Mouse (Mus musculus) midbrain, embryonic 15.5 days (tissue): ENCODE data around the gene Trem3. TPM values are rescaled to one million over a fixed set of nuclear protein-coding genes. Genes with fewer than 3 reads are reported as not detected.

ENCODE experiments used
- ATAC-seq: fragments of 200-750 bp; cut with Nextera tagmentation; replicated peaks from 2 replicates; pipeline ENCODE4 v1.8.0; 2017; ENCODE audit warnings: moderate TSS enrichment
- H3K27ac ChIP-seq: fragments of 300-500 bp; sonication (generic); 2 replicates; pipeline ENCODE4 v1.5.1; 2015; ENCODE audit warnings: mild to moderate bottlenecking, inconsistent platforms
- H3K27me3 ChIP-seq: fragments of 300-500 bp; sonication (generic); replicated peaks from 2 replicates; pipeline ENCODE4 v1.6.1; 2015; ENCODE audit warnings: inconsistent platforms
- H3K36me3 ChIP-seq: fragments of 300-500 bp; sonication (generic); replicated peaks from 2 replicates; pipeline ENCODE4 v1.6.1; 2015; ENCODE audit warnings: inconsistent platforms
- H3K4me1 ChIP-seq: fragments of 300-500 bp; sonication (generic); 2 replicates; pipeline ENCODE4 v1.6.1; 2015; ENCODE audit warnings: inconsistent platforms
- H3K4me2 ChIP-seq: fragments of 300-500 bp; sonication (generic); 2 replicates; pipeline ENCODE4 v1.6.1; 2015; ENCODE audit warnings: inconsistent platforms, mild to moderate bottlenecking, moderate library complexity
- H3K4me3 ChIP-seq: fragments of 300-500 bp; sonication (generic); 2 replicates; pipeline ENCODE4 v1.5.1; 2015; ENCODE audit warnings: mild to moderate bottlenecking, inconsistent platforms
- H3K9ac ChIP-seq: fragments of 300-500 bp; sonication (generic); 2 replicates; pipeline ENCODE4 v1.6.1; 2015; ENCODE audit warnings: mild to moderate bottlenecking, inconsistent platforms
- H3K9me3 ChIP-seq: fragments of 300-500 bp; sonication (generic); 2 replicates; pipeline ENCODE4 v1.6.1; 2016; ENCODE audit warnings: inconsistent platforms
- WGBS: fragments of 180-500 bp; shearing (Covaris S2); methylation state at CpG from one replicate; pipeline ENCODE4 v1.1.7; 2015; ENCODE audit warnings: mixed read lengths; 5-methylcytosine and 5-hydroxymethylcytosine counted together
- polyA plus RNA-seq: library from polyadenylated mRNA; unstranded; fragments of >200 nt; fragmentation: Nextera tagmentation; extraction: Ambion mirVana; gene quantifications from 2 replicates; pipeline ENCODE4 v1.2.1, GENCODE M21; 2015

Gene Trem3
- polyA plus RNA-seq, 1 experiment from 2014 or later = not detected

GRCm38 (mm10) chr17:48274885-48275284, 27.3 kb downstream of the Trem3 start:
- H3K9ac ChIP-seq = no peak overlapping the region
- no peak for ATAC-seq
- no peaks in the 10 kb centered on the region for H3K36me3 ChIP-seq
- H3K4me2 ChIP-seq = no peak overlapping the region
- H3K9me3 ChIP-seq = no peaks in the 10 kb centered on the region
- H3K4me1 ChIP-seq = no peaks in the 10 kb centered on the region
- no peak overlapping the region for H3K27ac ChIP-seq
- no peaks in the 10 kb centered on the region for H3K27me3 ChIP-seq
- no peak overlapping the region for H3K4me3 ChIP-seq
- WGBS = 27% methylated on average over 6 of the region's 6 CpGs

- H3K4me3 ChIP-seq = no peak overlapping the region
- no peak overlapping the region for H3K27ac ChIP-seq
- H3K9me3 ChIP-seq = no peaks in the 10 kb centered on the region
- no peak for ATAC-seq
- no peaks in the 10 kb centered on the region for H3K4me1 ChIP-seq
- no peak overlapping the region for H3K9ac ChIP-seq
- no peaks in the 10 kb centered on the region for H3K27me3 ChIP-seq
- H3K4me2 ChIP-seq = no peak overlapping the region
- H3K36me3 ChIP-seq = no peaks in the 10 kb centered on the region
- WGBS = 65% methylated on average over 7 of the region's 7 CpGs
Measured at GRCm38 (mm10) chr17:48275736-48276135, 28.2 kb downstream of the Trem3 start.

- no peak for ATAC-seq
- H3K27ac ChIP-seq = no peak overlapping the region
- H3K9me3 ChIP-seq = no peaks in the 10 kb centered on the region
- peaks cover 9% of the 10 kb centered on the region for H3K4me1 ChIP-seq
- H3K4me3 ChIP-seq = no peak overlapping the region
- no peak overlapping the region for H3K9ac ChIP-seq
- H3K27me3 ChIP-seq = no peaks in the 10 kb centered on the region
- no peak overlapping the region for H3K4me2 ChIP-seq
- no peaks in the 10 kb centered on the region for H3K36me3 ChIP-seq
Measured at GRCm38 (mm10) chr17:48278381-48278780, 30.8 kb downstream of the Trem3 start.

- Histone ChIP-seq H3K4me1 (peaks cover 9% of the 10 kb centered on the region), H3K36me3 (no peaks in the 10 kb centered on the region), H3K27ac (no peak overlapping the region), H3K27me3 (no peaks in the 10 kb centered on the region), H3K9ac (no peak overlapping the region), H3K9me3 (no peaks in the 10 kb centered on the region), H3K4me3 (no peak overlapping the region), H3K4me2 (no peak overlapping the region)
- no peak for ATAC-seq
- 84% methylated on average over 4 of the region's 4 CpGs for WGBS
Measured at GRCm38 (mm10) chr17:48279002-48279401, 31.4 kb downstream of the Trem3 start.

GRCm38 (mm10) chr17:48280943-48281738, 33.6 kb downstream of the Trem3 start:
- Histone ChIP-seq H3K4me3 (peak overlapping the region; percentile 30), H3K9ac (peak overlapping the region; percentile 34; the same call in 1 of the 2 replicates), H3K9me3 (no peaks in the 10 kb centered on the region), H3K36me3 (no peaks in the 10 kb centered on the region), H3K27ac (no peak overlapping the region), H3K4me1 (peaks cover 9% of the 10 kb centered on the region), H3K27me3 (no peaks in the 10 kb centered on the region), H3K4me2 (peak overlapping the region; percentile 49)
- ATAC-seq = peak; percentile 65
- 31% methylated on average over 14 of the region's 18 CpGs for WGBS

- Histone ChIP-seq H3K4me3 (peak overlapping the region; percentile 30), H3K9me3 (no peaks in the 10 kb centered on the region), H3K36me3 (no peaks in the 10 kb centered on the region), H3K27me3 (no peaks in the 10 kb centered on the region), H3K4me1 (peaks cover 9% of the 10 kb centered on the region), H3K4me2 (peak overlapping the region; percentile 49), H3K27ac (no peak overlapping the region), H3K9ac (peak overlapping the region; percentile 34; the same call in 1 of the 2 replicates)
- 10% methylated on average over 3 of the region's 3 CpGs for WGBS
- 0 out of 2 replicates have a peak, but pooled peaks have one; percentile 71 for ATAC-seq
Measured at GRCm38 (mm10) chr17:48281739-48282085, 34.1 kb downstream of the Trem3 start.

- Histone ChIP-seq H3K4me2 (no peak overlapping the region), H3K9me3 (no peaks in the 10 kb centered on the region), H3K27me3 (no peaks in the 10 kb centered on the region), H3K4me1 (peaks cover 2% of the 10 kb centered on the region; the same call in 1 of the 2 replicates), H3K36me3 (no peaks in the 10 kb centered on the region), H3K27ac (no peak overlapping the region), H3K4me3 (no peak overlapping the region), H3K9ac (no peak overlapping the region)
- WGBS = 54% methylated on average over 1 of the region's 1 CpGs
- ATAC-seq = no peak
Measured at GRCm38 (mm10) chr17:48286765-48287164, 39.2 kb downstream of the Trem3 start.

GRCm38 (mm10) chr17:48287276-48287675, 39.7 kb downstream of the Trem3 start:
- no peak for ATAC-seq
- Histone ChIP-seq H3K4me2 (no peak overlapping the region), H3K36me3 (no peaks in the 10 kb centered on the region), H3K9me3 (no peaks in the 10 kb centered on the region), H3K4me3 (no peak overlapping the region), H3K9ac (no peak overlapping the region), H3K27me3 (no peaks in the 10 kb centered on the region), H3K4me1 (no peaks in the 10 kb centered on the region), H3K27ac (no peak overlapping the region)
- 70% methylated on average over 2 of the region's 2 CpGs for WGBS

GRCm38 (mm10) chr17:48293500-48294194, 46.1 kb downstream of the Trem3 start:
- Histone ChIP-seq H3K9ac (no peak overlapping the region), H3K27ac (no peak overlapping the region), H3K4me3 (no peak overlapping the region), H3K27me3 (no peaks in the 10 kb centered on the region), H3K9me3 (no peaks in the 10 kb centered on the region), H3K4me1 (no peaks in the 10 kb centered on the region), H3K36me3 (no peaks in the 10 kb centered on the region), H3K4me2 (no peak overlapping the region)
- ATAC-seq = no peak
- 85% methylated on average over 5 of the region's 5 CpGs for WGBS

- Histone ChIP-seq H3K27ac (no peak within 1 kb of the TSS), H3K27me3 (no peaks in the 10 kb centered on the region), H3K4me2 (no peak within 1 kb of the TSS), H3K4me1 (no peaks in the 10 kb centered on the region), H3K36me3 (no peaks in the 10 kb centered on the region), H3K9ac (no peak within 1 kb of the TSS), H3K9me3 (no peaks in the 10 kb centered on the region), H3K4me3 (no peak within 1 kb of the TSS)
- ATAC-seq = no peak
- WGBS = 44% methylated on average over 3 of the region's 4 CpGs
Measured at GRCm38 (mm10) chr17:48299203-48299602, 51.6 kb downstream of the Trem3 start, which contains the start of gene Treml2. Gene Treml2, plus strand, starts transcription at chr17:48299498.

GRCm38 (mm10) chr17:48299756-48300155, 52.2 kb downstream of the Trem3 start:
- H3K27ac ChIP-seq = no peak overlapping the region
- H3K27me3 ChIP-seq = no peaks in the 10 kb centered on the region
- H3K9ac ChIP-seq = no peak overlapping the region
- H3K4me1 ChIP-seq = no peaks in the 10 kb centered on the region
- H3K4me3 ChIP-seq = no peak overlapping the region
- H3K4me2 ChIP-seq = no peak overlapping the region
- ATAC-seq = no peak
- H3K9me3 ChIP-seq = no peaks in the 10 kb centered on the region
- WGBS = 50% methylated on average over 7 of the region's 7 CpGs
- H3K36me3 ChIP-seq = no peaks in the 10 kb centered on the region

- no peak overlapping the region for H3K9ac ChIP-seq
- no peaks in the 10 kb centered on the region for H3K9me3 ChIP-seq
- H3K4me3 ChIP-seq = no peak overlapping the region
- WGBS = 77% methylated on average over 7 of the region's 7 CpGs
- no peaks in the 10 kb centered on the region for H3K4me1 ChIP-seq
- no peaks in the 10 kb centered on the region for H3K36me3 ChIP-seq
- ATAC-seq = no peak
- H3K27me3 ChIP-seq = no peaks in the 10 kb centered on the region
- no peak overlapping the region for H3K27ac ChIP-seq
- no peak overlapping the region for H3K4me2 ChIP-seq
Measured at GRCm38 (mm10) chr17:48300199-48300598, 52.6 kb downstream of the Trem3 start.

GRCm38 (mm10) chr17:48300861-48301260, 53.3 kb downstream of the Trem3 start:
- no peak overlapping the region for H3K4me2 ChIP-seq
- H3K9ac ChIP-seq = no peak overlapping the region
- ATAC-seq = no peak
- no peaks in the 10 kb centered on the region for H3K27me3 ChIP-seq
- no peaks in the 10 kb centered on the region for H3K4me1 ChIP-seq
- H3K27ac ChIP-seq = no peak overlapping the region
- no peak overlapping the region for H3K4me3 ChIP-seq
- H3K36me3 ChIP-seq = no peaks in the 10 kb centered on the region
- WGBS = 76% methylated on average over 9 of the region's 9 CpGs
- no peaks in the 10 kb centered on the region for H3K9me3 ChIP-seq
